Comparison of ENCODE assay signal across 19 mouse cellular contexts in genomic region chr19:59480563-59480962, GRCm38 (mm10). TPM values are rescaled to one million over a fixed set of nuclear protein-coding genes. Genes with fewer than 3 reads are reported as not detected.
"Had no signal": no experiment of that assay in that cellular context is flagged by ENCODE, and none has a peak within 500 bp of the region (broad histone marks: within the 10 kb centered on the region; RNA-seq: fewer than 3 reads in every experiment).

No protein-coding gene starts in this region.

- H3K4me3 ChIP-seq: megakaryocyte, embryonic 14.5 days; midbrain, embryonic 12.5 days; midbrain, embryonic 15.5 days; neural tube, embryonic 12.5 days; stomach, embryonic 15.5 days had no signal

- H3K27ac ChIP-seq: midbrain, embryonic 12.5 days; midbrain, embryonic 15.5 days; neural tube, embryonic 12.5 days; stomach, embryonic 15.5 days had no signal

- H3K27me3 ChIP-seq: midbrain, embryonic 12.5 days; neural tube, embryonic 12.5 days; stomach, embryonic 15.5 days had no signal

- DNase-seq: lung, adult 18-20 months; lung, embryonic 14.5 days; lung, postnatal 10 days; lung, postnatal 4 days; right cerebral cortex, postnatal 14 days; thymus, adult 18-20 months; thymus, postnatal 14 days; thymus, postnatal 36 days had no signal

- H3K9me3 ChIP-seq: megakaryocyte, embryonic 14.5 days; midbrain, embryonic 12.5 days; midbrain, embryonic 15.5 days; neural tube, embryonic 12.5 days; stomach, embryonic 15.5 days had no signal

- H3K9ac ChIP-seq: lung, embryonic 14.5 days; midbrain, embryonic 12.5 days; midbrain, embryonic 15.5 days; neural tube, embryonic 12.5 days; stomach, embryonic 15.5 days had no signal

- H3K4me2 ChIP-seq: lung, embryonic 14.5 days; midbrain, embryonic 12.5 days; midbrain, embryonic 15.5 days; neural tube, embryonic 12.5 days; stomach, embryonic 15.5 days had no signal

- H3K36me3 ChIP-seq: midbrain, embryonic 12.5 days; midbrain, embryonic 15.5 days; neural tube, embryonic 12.5 days; stomach, embryonic 15.5 days had no signal

- H3K4me1 ChIP-seq: megakaryocyte, embryonic 14.5 days; midbrain, embryonic 12.5 days; midbrain, embryonic 15.5 days; neural tube, embryonic 12.5 days; stomach, embryonic 15.5 days had no signal

- ATAC-seq: midbrain, embryonic 15.5 days had no signal

RNA-seq across cellular contexts. Expression of gene Emx2, which starts 22.4 kb away (rescaled TPM):
- total RNA-seq: monocyte, adult 5-6 weeks; neutrophil, adult 5-6 weeks had no signal
- polyA plus RNA-seq: liver, embryonic 16.5 days; lung, embryonic 14.5 days; lung, embryonic 16.5 days; neural tube, embryonic 14.5 days; spleen, adult 2 months had no signal
